Comparison of ENCODE assay signal across 9 mouse cellular contexts in the genomic region with DNA sequence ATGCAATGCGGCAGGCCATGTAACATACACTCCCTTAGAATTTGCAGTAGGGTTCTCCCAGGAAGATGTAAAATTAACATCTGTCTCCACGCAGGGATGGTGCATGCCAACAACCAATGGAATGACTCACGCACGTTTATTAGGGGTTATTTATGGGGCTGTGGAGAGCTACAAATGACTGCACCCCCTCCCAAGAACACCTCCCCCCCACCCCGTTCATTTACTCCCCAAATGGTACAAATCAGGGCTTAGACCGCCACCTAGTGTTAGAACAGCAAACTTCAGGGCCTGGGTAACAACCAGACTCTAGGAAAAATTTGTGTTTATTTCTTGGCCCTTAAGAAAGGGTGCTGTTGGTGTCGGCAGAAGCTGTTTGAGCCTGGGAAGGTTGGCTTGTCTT. TPM values are rescaled to one million over a fixed set of nuclear protein-coding genes. Genes with fewer than 3 reads are reported as not detected.
A peak's percentile ranks its signal among the peaks of the same experiment; 100 is the strongest.
DNase-seq lines count a peak whose midpoint lies in the region; ATAC-seq lines count a peak whose summit lies in the region.
"Had no signal": no experiment of that assay in that cellular context is flagged by ENCODE, and none has a peak within 500 bp of the region (broad histone marks: within the 10 kb centered on the region; RNA-seq: fewer than 3 reads in every experiment).

No protein-coding gene starts in this region.

- H3K4me3 ChIP-seq in midbrain, embryonic 10.5 days: no peak overlapping the region
- no peak overlapping the region for H3K4me3 ChIP-seq in midbrain, embryonic 15.5 days
- H3K4me3 ChIP-seq in hindbrain, embryonic 15.5 days: no peak overlapping the region

- H3K27ac ChIP-seq in midbrain, embryonic 10.5 days (replicated peaks): no peak overlapping the region
- no peak overlapping the region for H3K27ac ChIP-seq in midbrain, embryonic 15.5 days
- peak overlapping the region; percentile 27 for H3K27ac ChIP-seq in hindbrain, embryonic 15.5 days (replicated peaks)

- no peak for ATAC-seq in CD4-positive, CD25-positive, alpha-beta regulatory T cell, adult 4 months
- ATAC-seq in midbrain, embryonic 15.5 days (replicated peaks): no peak
- peak; percentile 6; the same call in 1 of the 2 replicates for ATAC-seq in hindbrain, embryonic 15.5 days (ENCODE audit: low FRiP score, low read depth)

- DNase-seq in CD4-positive, CD25-positive, alpha-beta regulatory T cell, adult 2 months (ENCODE audit: low read depth, low spot score): peak; percentile 81
- DNase-seq in midbrain, embryonic 10.5 days (ENCODE audit: low spot score): peak; percentile 42
- peak; percentile 83 for DNase-seq in embryo, embryonic 10.5 days (ENCODE audit: low spot score)
- DNase-seq in lung, postnatal 10 days: peak; percentile 83
- peak; percentile 82 for DNase-seq in splenic B cell, adult 2 months (ENCODE audit: low read depth, low spot score)

- no peak overlapping the region; the same call in 1 of the 2 replicates for H3K9ac ChIP-seq in midbrain, embryonic 15.5 days
- no peak overlapping the region for H3K9ac ChIP-seq in hindbrain, embryonic 15.5 days

- no peaks in the 10 kb centered on the region for H3K9me3 ChIP-seq in midbrain, embryonic 10.5 days (replicated peaks)
- H3K9me3 ChIP-seq in midbrain, embryonic 15.5 days: no peaks in the 10 kb centered on the region
- H3K9me3 ChIP-seq in hindbrain, embryonic 15.5 days: no peaks in the 10 kb centered on the region

- 31% methylated on average over 7 of the region's 7 CpGs for WGBS in midbrain, embryonic 10.5 days
- 28% methylated on average over 7 of the region's 7 CpGs for WGBS in midbrain, embryonic 15.5 days
- 20% methylated on average over 7 of the region's 7 CpGs for WGBS in hindbrain, embryonic 15.5 days

- H3K4me2 ChIP-seq in midbrain, embryonic 15.5 days: no peak overlapping the region; the same call in 1 of the 2 replicates
- H3K4me2 ChIP-seq in hindbrain, embryonic 15.5 days: peak overlapping the region; percentile 27

- no peaks in the 10 kb centered on the region for H3K27me3 ChIP-seq in midbrain, embryonic 10.5 days (ENCODE audit: low read depth, poor library complexity, severe bottlenecking)
- H3K27me3 ChIP-seq in midbrain, embryonic 15.5 days (replicated peaks): no peaks in the 10 kb centered on the region
- H3K27me3 ChIP-seq in hindbrain, embryonic 15.5 days: no peaks in the 10 kb centered on the region
- H3K27me3 ChIP-seq in splenic B cell, adult 2 months (ENCODE audit: control insufficient read depth, insufficient read depth, low read length, poor library complexity, severe bottlenecking): no peaks in the 10 kb centered on the region

- H3K36me3 ChIP-seq in midbrain, embryonic 10.5 days: no peaks in the 10 kb centered on the region
- H3K36me3 ChIP-seq in midbrain, embryonic 15.5 days (replicated peaks): no peaks in the 10 kb centered on the region
- H3K36me3 ChIP-seq in hindbrain, embryonic 15.5 days: no peaks in the 10 kb centered on the region
- H3K36me3 ChIP-seq in splenic B cell, adult 2 months (ENCODE audit: control insufficient read depth, insufficient read depth, low read length, poor library complexity, severe bottlenecking): no peaks in the 10 kb centered on the region

- H3K4me1 ChIP-seq in midbrain, embryonic 10.5 days: peaks cover 17% of the 10 kb centered on the region
- peaks cover 19% of the 10 kb centered on the region for H3K4me1 ChIP-seq in midbrain, embryonic 15.5 days
- peaks cover 20% of the 10 kb centered on the region for H3K4me1 ChIP-seq in hindbrain, embryonic 15.5 days (replicated peaks)

RNA-seq across cellular contexts. Expression of gene Pak4, which starts 3.7 kb away (rescaled TPM):
- polyA plus RNA-seq in CD4-positive, CD25-positive, alpha-beta regulatory T cell, adult 4 months (2017; shearing (Covaris generic)): 1 to 10 TPM; 1.9 to 2.1 TPM
- polyA plus RNA-seq in midbrain, embryonic 10.5 days (2016; fragmentation: Nextera tagmentation; extraction: Ambion mirVana): 60.9 and 66.4 TPM in 2 replicates
- 20.9 and 21.6 TPM in 2 replicates for polyA plus RNA-seq in midbrain, embryonic 15.5 days (2015; fragmentation: Nextera tagmentation; extraction: Ambion mirVana)
- 20.2 TPM in 2 replicates for polyA plus RNA-seq in hindbrain, embryonic 15.5 days (2015; fragmentation: Nextera tagmentation; extraction: Ambion mirVana)

RNA-seq across cellular contexts. Expression of gene Samd4b, which starts 3.7 kb away (rescaled TPM):
- 1 to 10 TPM; 7.4 to 7.5 TPM for polyA plus RNA-seq in CD4-positive, CD25-positive, alpha-beta regulatory T cell, adult 4 months (2017; shearing (Covaris generic))
- 29.2 and 30.5 TPM in 2 replicates for polyA plus RNA-seq in midbrain, embryonic 10.5 days (2016; fragmentation: Nextera tagmentation; extraction: Ambion mirVana)
- 22.8 and 24.8 TPM in 2 replicates for polyA plus RNA-seq in midbrain, embryonic 15.5 days (2015; fragmentation: Nextera tagmentation; extraction: Ambion mirVana)
- 23.3 and 28.1 TPM in 2 replicates for polyA plus RNA-seq in hindbrain, embryonic 15.5 days (2015; fragmentation: Nextera tagmentation; extraction: Ambion mirVana)

RNA-seq across cellular contexts. Expression of gene Acp7, which starts 29.5 kb away (rescaled TPM):
- polyA plus RNA-seq in CD4-positive, CD25-positive, alpha-beta regulatory T cell, adult 4 months (2017; shearing (Covaris generic)): not detected
- polyA plus RNA-seq in midbrain, embryonic 10.5 days (2016; fragmentation: Nextera tagmentation; extraction: Ambion mirVana): not detected in 2 replicates
- 0.40 TPM in 1 of 2 replicates, not detected in the other for polyA plus RNA-seq in midbrain, embryonic 15.5 days (2015; fragmentation: Nextera tagmentation; extraction: Ambion mirVana)
- 0.29 and 0.33 TPM in 2 replicates for polyA plus RNA-seq in hindbrain, embryonic 15.5 days (2015; fragmentation: Nextera tagmentation; extraction: Ambion mirVana)
- polyA plus RNA-seq: gonadal fat pad, adult 2 months had no signal

RNA-seq across cellular contexts. Expression of gene Nccrp1, which starts 54.6 kb away (rescaled TPM):
- polyA plus RNA-seq in CD4-positive, CD25-positive, alpha-beta regulatory T cell, adult 4 months (2017; shearing (Covaris generic)): not detected
- polyA plus RNA-seq in midbrain, embryonic 10.5 days (2016; fragmentation: Nextera tagmentation; extraction: Ambion mirVana): 0.14 and 0.20 TPM in 2 replicates
- polyA plus RNA-seq in midbrain, embryonic 15.5 days (2015; fragmentation: Nextera tagmentation; extraction: Ambion mirVana): 0.14 and 0.18 TPM in 2 replicates
- polyA plus RNA-seq in hindbrain, embryonic 15.5 days (2015; fragmentation: Nextera tagmentation; extraction: Ambion mirVana): 0.19 TPM in 1 of 2 replicates, not detected in the other
